Mouse (Mus musculus) effector memory CD4-positive, alpha-beta T cell, adult 7 months (primary cell): ENCODE results near the gene Apoa5. TPM values are rescaled to one million over a fixed set of nuclear protein-coding genes. Genes with fewer than 3 reads are reported as not detected.

ENCODE experiments used
- polyA plus RNA-seq: library from polyadenylated mRNA; unstranded; fragments of 100-300 nt; shearing (Covaris generic); gene quantifications from one replicate; pipeline ENCODE4 v1.2.1, GENCODE M21; 2017

The Apoa5 gene
- polyA plus RNA-seq = not detected

GRCm38 (mm10) chr9:46268343-46268873 lies at the start of gene Apoa5:
Gene Apoa5 (plus strand): TSS chr9:46268633.

GRCm38 (mm10) chr9:46228491-46228890 lies 39.9 kb upstream of the Apoa5 start, which contains the start of gene Apoa1:
Gene Apoa1 (plus strand): TSS chr9:46228580.

GRCm38 (mm10) chr9:46235596-46235648 lies 33.0 kb upstream of the Apoa5 start, which contains the start of gene Apoc3:
Gene Apoc3 (minus strand): TSS chr9:46235636.

GRCm38 (mm10) chr9:46240526-46241153 lies 27.8 kb upstream of the Apoa5 start, which contains the start of gene Apoa4:
Gene Apoa4 (plus strand): TSS chr9:46240696.

GRCm38 (mm10) chr9:46272677-46273454 lies 4.4 kb downstream of the Apoa5 start, which contains the start of gene Zpr1:
Gene Zpr1 (plus strand): TSS chr9:46273064.

GRCm38 (mm10) chr9:46282631-46283436 lies 14.4 kb downstream of the Apoa5 start, which contains the start of gene Bud13:
Gene Bud13 (plus strand): TSS chr9:46283008.

GRCm38 (mm10) chr9:46319886-46320285 lies 51.5 kb downstream of the Apoa5 start, which contains the start of gene 4931429L15Rik:
Gene 4931429L15Rik (minus strand): TSS chr9:46319986.

Other genes starting within 250 kb of the Apoa5 start
- gene Apoa1, start 40.1 kb upstream of the Apoa5 start, polyA plus RNA-seq = not detected
- gene Apoc3, start 33.0 kb upstream of the Apoa5 start, polyA plus RNA-seq = not detected
- gene Apoa4, start 27.9 kb upstream of the Apoa5 start, polyA plus RNA-seq = not detected
- gene Zpr1, start 4.4 kb downstream of the Apoa5 start, polyA plus RNA-seq = 125 TPM
- 18.1 TPM for gene Bud13, start 14.4 kb downstream of the Apoa5 start, polyA plus RNA-seq
- gene 4931429L15Rik, start 51.4 kb downstream of the Apoa5 start, polyA plus RNA-seq = not detected